Mouse (Mus musculus) liver, embryonic 14.5 days (tissue): ENCODE results near the gene Gmps.

Source experiments
- CTCF ChIP-seq: IDR thresholded peaks from 2 replicates; pipeline ENCODE4 v1.5.1; 2016; ENCODE audit warnings: antibody characterized with exemption, low read depth, control low read depth
- EP300 ChIP-seq: IDR thresholded peaks from 2 replicates; pipeline ENCODE4 v1.6.1; 2016; ENCODE audit warnings: antibody characterized with exemption, low read depth

DNA sequence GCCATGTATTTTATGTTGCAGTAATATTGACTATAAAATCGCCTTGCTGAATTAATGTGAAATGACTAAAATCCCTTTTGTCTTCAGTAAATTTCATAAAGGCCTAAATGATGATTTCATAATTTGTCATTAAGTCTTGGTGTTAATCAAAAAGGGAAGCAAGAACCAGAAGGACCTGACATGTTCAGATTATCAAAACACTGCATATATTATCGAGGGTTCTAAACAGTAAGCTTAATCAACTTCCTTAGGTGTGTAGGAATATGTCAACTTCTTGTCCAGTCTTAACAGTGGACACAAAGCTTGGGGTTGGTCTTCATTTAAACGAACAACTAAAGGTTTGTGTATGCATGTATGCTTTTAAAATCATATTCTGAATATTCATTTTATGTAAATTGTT is 45.5 kb downstream of the Gmps start:
- TF ChIP-seq CTCF, result no peak
- TF ChIP-seq EP300, result no peak
